Mouse (Mus musculus) retina, postnatal 7 days (tissue): ENCODE measurements around the gene Cplane1.
"Not testable (repeated sequence)": the region's sequence is repeated elsewhere in the genome, so short reads cannot be mapped to it uniquely, and the experiment has no call there.

ENCODE experiments used
- DNase-seq: peaks from one replicate; pipeline ENCODE4 v3.0.0-alpha.2; 2012; ENCODE audit warnings: low read depth, low spot score

The Cplane1 gene

GRCm38 (mm10) chr15:8168591-8169265, at the start of gene Cplane1:
Cplane1 (plus strand) TSS chr15:8169106.
- DNase-seq, result peak; percentile 90

- DNase-seq, result no peak
Measured at GRCm38 (mm10) chr15:8129281-8129680, 39.6 kb upstream of the Cplane1 start.

GRCm38 (mm10) chr15:8131268-8131667, 37.6 kb upstream of the Cplane1 start:
- DNase-seq, result no peak

- DNase-seq, result no peak
Measured at GRCm38 (mm10) chr15:8131761-8132160, 37.1 kb upstream of the Cplane1 start.

- no peak for DNase-seq
Measured at GRCm38 (mm10) chr15:8135606-8136005, 33.3 kb upstream of the Cplane1 start.

- DNase-seq, result no peak
Measured at GRCm38 (mm10) chr15:8161841-8162240, 7.1 kb upstream of the Cplane1 start.

- DNase-seq, result no peak
Measured at GRCm38 (mm10) chr15:8169266-8169746, 400 bp downstream of the Cplane1 start.

- DNase-seq, result no peak
Measured at GRCm38 (mm10) chr15:8189563-8189962, 20.7 kb downstream of the Cplane1 start.

GRCm38 (mm10) chr15:8190435-8190834, 21.5 kb downstream of the Cplane1 start:
- no peak for DNase-seq

GRCm38 (mm10) chr15:8200317-8200716, 31.4 kb downstream of the Cplane1 start:
- no peak for DNase-seq

GRCm38 (mm10) chr15:8208362-8208761, 39.5 kb downstream of the Cplane1 start:
- DNase-seq, result no peak

- no peak for DNase-seq
Measured at GRCm38 (mm10) chr15:8214811-8215210, 45.9 kb downstream of the Cplane1 start.

- DNase-seq, result not testable (repeated sequence)
Measured at GRCm38 (mm10) chr15:8234167-8234566, 65.3 kb downstream of the Cplane1 start.

GRCm38 (mm10) chr15:8265946-8266345, 97.0 kb downstream of the Cplane1 start:
- no peak for DNase-seq

GRCm38 (mm10) chr15:8267211-8267610, 98.3 kb downstream of the Cplane1 start:
- no peak for DNase-seq

- DNase-seq, result no peak
Measured at GRCm38 (mm10) chr15:8268231-8268630, 99.3 kb downstream of the Cplane1 start.

GRCm38 (mm10) chr15:8271952-8272351, 103.0 kb downstream of the Cplane1 start:
- DNase-seq, result no peak

GRCm38 (mm10) chr15:8277916-8278315, 109.0 kb downstream of the Cplane1 start:
- not testable (repeated sequence) for DNase-seq

GRCm38 (mm10) chr15:8279320-8279779, 110.4 kb downstream of the Cplane1 start:
- no peak for DNase-seq

- DNase-seq, result no peak
Measured at GRCm38 (mm10) chr15:8279929-8280610, 111.2 kb downstream of the Cplane1 start.

- DNase-seq, result no peak
Measured at GRCm38 (mm10) chr15:8281701-8282100, 112.8 kb downstream of the Cplane1 start.

GRCm38 (mm10) chr15:8282155-8282554, 113.2 kb downstream of the Cplane1 start:
- no peak for DNase-seq

GRCm38 (mm10) chr15:8291251-8291650, 122.3 kb downstream of the Cplane1 start:
- no peak for DNase-seq
